Mouse (Mus musculus) liver, adult 2 months (tissue): ENCODE data around the gene Zfp747.

Source experiments
- CTCF ChIP-seq: fragments of 200-500 bp; IDR thresholded peaks from 2 replicates; pipeline ENCODE4 v1.5.1; 2011; ENCODE audit warnings: low read depth, low read length, control low read depth
- POLR2A ChIP-seq: fragments of 200-500 bp; IDR thresholded peaks from 2 replicates; pipeline ENCODE4 v1.6.1; 2011; ENCODE audit warnings: low read length, control low read depth; ENCODE audit not compliant: insufficient read depth; ENCODE audit errors: extremely low read depth

- no peak for TF ChIP-seq CTCF
- TF ChIP-seq POLR2A, result no peak
These were observed 49.2 kb downstream of the Zfp747 start for GRCm38 (mm10) chr7:127326685-127327084.
